Mouse (Mus musculus) intestine, embryonic 15.5 days (tissue): ENCODE measurements at regions not wholly inside any gene's neighbourhood (a gene's known extent, or its start where the extent isn't known, plus 50 kb on each side); places are given as distances from the start of the nearest gene placed in this dataset.
"Not testable (repeated sequence)": the region's sequence is repeated elsewhere in the genome, so short reads cannot be mapped to it uniquely, and the experiment has no call there.

Experiments used
- ATAC-seq: fragments of 200-750 bp; cut with Nextera tagmentation; 2 replicates; pipeline ENCODE4 v1.8.0; 2017; ENCODE audit warnings: moderate TSS enrichment, moderate library complexity
- H3K27ac ChIP-seq: fragments of 300-500 bp; sonication (generic); 2 replicates; pipeline ENCODE4 v1.5.1; 2015; ENCODE audit warnings: mild to moderate bottlenecking, inconsistent platforms
- H3K27me3 ChIP-seq: fragments of 300-500 bp; sonication (generic); replicated peaks from 2 replicates; pipeline ENCODE4 v1.6.1; 2015; ENCODE audit warnings: inconsistent platforms
- H3K36me3 ChIP-seq: fragments of 300-500 bp; sonication (generic); 2 replicates; pipeline ENCODE4 v1.6.1; 2015; ENCODE audit warnings: inconsistent platforms
- H3K4me1 ChIP-seq: fragments of 300-500 bp; sonication (generic); replicated peaks from 2 replicates; pipeline ENCODE4 v1.6.1; 2015; ENCODE audit warnings: inconsistent platforms
- H3K4me2 ChIP-seq: fragments of 300-500 bp; sonication (generic); replicated peaks from 2 replicates; pipeline ENCODE4 v1.6.1; 2015; ENCODE audit warnings: mild to moderate bottlenecking, inconsistent platforms
- H3K4me3 ChIP-seq: fragments of 300-500 bp; sonication (generic); replicated peaks from 2 replicates; pipeline ENCODE4 v1.5.1; 2015; ENCODE audit warnings: inconsistent platforms
- H3K9ac ChIP-seq: fragments of 300-500 bp; sonication (generic); 2 replicates; pipeline ENCODE4 v1.6.1; 2015; ENCODE audit warnings: inconsistent platforms
- H3K9me3 ChIP-seq: fragments of 300-500 bp; sonication (generic); 2 replicates; pipeline ENCODE4 v1.6.1; 2016; ENCODE audit warnings: inconsistent platforms
- whole genome bisulfite sequencing: fragments of 180-500 bp; shearing (Covaris S2); methylation state at CpG from one replicate; pipeline ENCODE4 v1.1.7; 2015; 5-methylcytosine and 5-hydroxymethylcytosine counted together

- not testable (repeated sequence) for H3K4me1 ChIP-seq, H3K27me3 ChIP-seq, H3K9me3 ChIP-seq, H3K4me3 ChIP-seq, H3K4me2 ChIP-seq, ATAC-seq, H3K36me3 ChIP-seq, H3K27ac ChIP-seq, H3K9ac ChIP-seq
- WGBS, result 84% methylated on average over 4 of the region's 4 CpGs
These were observed 185.9 kb upstream of the Ube2e2 start for GRCm38 (mm10) chr14:19080001-19080400.

GRCm38 (mm10) chr14:19041984-19042760 lies 148.1 kb upstream of the Ube2e2 start:
- Histone ChIP-seq H3K9me3 (no peaks in the 10 kb centered on the region), H3K9ac (peak overlapping the region; percentile 44), H3K27me3 (no peaks in the 10 kb centered on the region), H3K4me2 (peak overlapping the region; percentile 86), H3K36me3 (no peaks in the 10 kb centered on the region), H3K4me3 (peak overlapping the region; percentile 41), H3K27ac (no peak overlapping the region), H3K4me1 (peaks cover 9% of the 10 kb centered on the region; the same call in 1 of the 2 replicates)
- 2% methylated on average over 45 of the region's 49 CpGs for WGBS
- peak; percentile 90 for ATAC-seq

- H3K9ac ChIP-seq, result no peak overlapping the region
- WGBS, result 26% methylated on average over 2 of the region's 2 CpGs
- H3K4me2 ChIP-seq, result no peak overlapping the region
- H3K4me1 ChIP-seq, result no peaks in the 10 kb centered on the region
- no peak overlapping the region for H3K4me3 ChIP-seq
- H3K36me3 ChIP-seq, result no peaks in the 10 kb centered on the region
- ATAC-seq, result no peak
- no peaks in the 10 kb centered on the region for H3K27me3 ChIP-seq
- no peaks in the 10 kb centered on the region for H3K9me3 ChIP-seq
- no peak overlapping the region for H3K27ac ChIP-seq
These were observed 126.0 kb upstream of the Ube2e2 start for GRCm38 (mm10) chr14:19020102-19020501.

- no peaks in the 10 kb centered on the region for H3K9me3 ChIP-seq
- 47% methylated on average over 4 of the region's 4 CpGs for WGBS
- no peaks in the 10 kb centered on the region for H3K36me3 ChIP-seq
- no peak overlapping the region for H3K4me3 ChIP-seq
- no peak for ATAC-seq
- H3K4me2 ChIP-seq, result no peak overlapping the region
- H3K27me3 ChIP-seq, result no peaks in the 10 kb centered on the region
- H3K4me1 ChIP-seq, result no peaks in the 10 kb centered on the region
- no peak overlapping the region for H3K27ac ChIP-seq
- no peak overlapping the region for H3K9ac ChIP-seq
These were observed 121.3 kb upstream of the Ube2e2 start for GRCm38 (mm10) chr14:19015406-19015805.

- H3K27ac ChIP-seq, ATAC-seq, H3K36me3 ChIP-seq, H3K4me1 ChIP-seq, H3K4me2 ChIP-seq, H3K9me3 ChIP-seq, H3K27me3 ChIP-seq, H3K9ac ChIP-seq, H3K4me3 ChIP-seq: not testable (repeated sequence)
- 73% methylated on average over 2 of the region's 2 CpGs for WGBS
These were observed 119.5 kb upstream of the Ube2e2 start for GRCm38 (mm10) chr14:19013558-19013957.

- Histone ChIP-seq H3K27me3 (no peaks in the 10 kb centered on the region), H3K4me1 (no peaks in the 10 kb centered on the region), H3K9ac (no peak overlapping the region), H3K27ac (no peak overlapping the region), H3K4me2 (no peak overlapping the region), H3K36me3 (no peaks in the 10 kb centered on the region), H3K4me3 (no peak overlapping the region), H3K9me3 (no peaks in the 10 kb centered on the region)
- ATAC-seq, result no peak
- 77% methylated on average over 3 of the region's 3 CpGs for WGBS
These were observed 89.8 kb upstream of the Ube2e2 start for GRCm38 (mm10) chr14:18983901-18984300.

- H3K36me3 ChIP-seq, result no peaks in the 10 kb centered on the region
- H3K4me3 ChIP-seq, result no peak overlapping the region
- no peak for ATAC-seq
- H3K9me3 ChIP-seq, result no peaks in the 10 kb centered on the region
- no peaks in the 10 kb centered on the region for H3K27me3 ChIP-seq
- H3K4me2 ChIP-seq, result no peak overlapping the region
- WGBS, result 96% methylated on average over 1 of the region's 1 CpGs
- no peak overlapping the region for H3K9ac ChIP-seq
- H3K27ac ChIP-seq, result no peak overlapping the region
- no peaks in the 10 kb centered on the region for H3K4me1 ChIP-seq
These were observed 69.8 kb upstream of the Ube2e2 start for GRCm38 (mm10) chr14:18963864-18964263.

GRCm38 (mm10) chr14:18963287-18963686 lies 69.2 kb upstream of the Ube2e2 start:
- Histone ChIP-seq H3K4me2 (no peak overlapping the region), H3K9ac (no peak overlapping the region), H3K9me3 (no peaks in the 10 kb centered on the region), H3K27ac (no peak overlapping the region), H3K36me3 (no peaks in the 10 kb centered on the region), H3K4me3 (no peak overlapping the region), H3K4me1 (no peaks in the 10 kb centered on the region), H3K27me3 (no peaks in the 10 kb centered on the region)
- no peak for ATAC-seq
- 60% methylated on average over 2 of the region's 2 CpGs for WGBS
